Mouse (Mus musculus): Measurements from ENCODE around the gene Arid3a.

- no peak for TF ChIP-seq POLR2A (IDR thresholded peaks at IDR 0.05; ENCODE audit: control insufficient read depth, extremely low read depth, insufficient read depth, low read length, poor library complexity)
- no peak for TF ChIP-seq CTCF (IDR thresholded peaks at IDR 0.05; ENCODE audit: borderline replicate concordance, control insufficient read depth, extremely low read depth, insufficient read depth, low read length, poor library complexity)
Measured at GRCm38 (mm10) chr10:79987771-79988505, 61.1 kb downstream of the Arid3a start.
